Mouse (Mus musculus) MEL (cell line): ENCODE results near the gene Gm9837. TPM values are rescaled to one million over a fixed set of nuclear protein-coding genes. Genes with fewer than 3 reads are reported as not detected.

Experiments used
- DNase-seq: peaks from one replicate; pipeline ENCODE4 v3.0.0; 2011; ENCODE audit warnings: low read depth, low spot score
- H3K27ac ChIP-seq: 2 replicates; pipeline ENCODE4 v1.5.1; 2012; ENCODE audit warnings: low read depth, mild to moderate bottlenecking, control low read depth, low read length, moderate library complexity; ENCODE audit not compliant: control insufficient read depth
- H3K27me3 ChIP-seq, 2 experiments: fragments of 150-350 bp in 1 of 2; sonication (generic) in 1 of 2; 2 replicates each; pipeline ENCODE4 v1.6.1; 2012; ENCODE audit warnings: low read length in 2 of 2, mild to moderate bottlenecking in 2 of 2, improper control_type of control experiment in 1 of 2, moderate library complexity in 1 of 2; ENCODE audit not compliant: insufficient read depth in 2 of 2, control insufficient read depth in 1 of 2
- H3K36me3 ChIP-seq, 2 experiments: 2 replicates each; pipeline ENCODE4 v1.6.1; 2012 to 2014; ENCODE audit warnings: low read length in 2 of 2, improper control_type of control experiment in 1 of 2, inconsistent platforms in 1 of 2, mild to moderate bottlenecking in 1 of 2; ENCODE audit not compliant: insufficient read depth in 2 of 2, control insufficient read depth in 1 of 2
- H3K4me1 ChIP-seq, 2 experiments: fragments of 150-350 bp in 1 of 2; sonication (generic) in 1 of 2; 2 replicates each; pipeline ENCODE4 v1.6.1; 2012; ENCODE audit warnings: low read length in 2 of 2, improper control_type of control experiment in 1 of 2, mild to moderate bottlenecking in 1 of 2; ENCODE audit not compliant: insufficient read depth in 2 of 2, control insufficient read depth in 1 of 2
- H3K4me3 ChIP-seq, 2 experiments: fragments of 150-350 bp in 1 of 2; sonication (generic) in 1 of 2; 2 replicates each; pipeline ENCODE4 v1.5.1; 2012; ENCODE audit warnings: low read depth in 2 of 2, low read length in 2 of 2, mild to moderate bottlenecking in 2 of 2, moderate library complexity in 2 of 2, control low read depth in 1 of 2, improper control_type of control experiment in 1 of 2; ENCODE audit not compliant: control insufficient read depth in 1 of 2, insufficient read depth in 1 of 2
- H3K79me2 ChIP-seq: 2 replicates; pipeline ENCODE4 v1.6.1; 2012; ENCODE audit warnings: mild to moderate bottlenecking, low read length, moderate library complexity; ENCODE audit not compliant: control insufficient read depth, poor library complexity, insufficient read depth
- H3K9ac ChIP-seq: 2 replicates; pipeline ENCODE4 v1.6.1; 2012; ENCODE audit warnings: low read depth, mild to moderate bottlenecking, control low read depth, low read length, moderate library complexity; ENCODE audit not compliant: control insufficient read depth, poor library complexity, severe bottlenecking
- H3K9me3 ChIP-seq: fragments of 150-350 bp; sonication (generic); replicated peaks from 2 replicates; pipeline ENCODE4 v1.6.1; 2012; ENCODE audit warnings: mild to moderate bottlenecking, low read length, improper control_type of control experiment, moderate library complexity; ENCODE audit not compliant: insufficient read depth
- CHD1 ChIP-seq: IDR thresholded peaks from 2 replicates; pipeline ENCODE4 v1.6.1; 2012; ENCODE audit warnings: low read depth, mild to moderate bottlenecking, inconsistent platforms, low read length, improper control_type of control experiment
- CTCF ChIP-seq, 3 experiments: IDR thresholded peaks in 2 of 3; conservative IDR thresholded peaks in 1 of 3; 2 replicates each; pipeline ENCODE4 v1.5.1; 2011 to 2012; ENCODE audit warnings: low read length in 3 of 3, low read depth in 2 of 3, mild to moderate bottlenecking in 2 of 3, improper control_type of control experiment in 1 of 3, inconsistent platforms in 1 of 3, mixed read lengths in 1 of 3, moderate library complexity in 1 of 3; ENCODE audit not compliant: control insufficient read depth in 1 of 3, insufficient read depth in 1 of 3, poor library complexity in 1 of 3, severe bottlenecking in 1 of 3
- GATA1 ChIP-seq: IDR thresholded peaks from 2 replicates; pipeline ENCODE4 v1.6.1; 2011; ENCODE audit warnings: low read depth, low read length, improper control_type of control experiment
- HCFC1 ChIP-seq: IDR thresholded peaks from 2 replicates; pipeline ENCODE4 v1.6.1; 2012; ENCODE audit warnings: low read depth, mild to moderate bottlenecking, inconsistent platforms, low read length, improper control_type of control experiment, moderate library complexity
- KAT2A ChIP-seq: conservative IDR thresholded peaks from 2 replicates; pipeline ENCODE4 v1.6.1; 2012; ENCODE audit warnings: low read depth, low read length, improper control_type of control experiment, inconsistent platforms
- MXI1 ChIP-seq: IDR thresholded peaks from 2 replicates; pipeline ENCODE4 v1.6.1; 2011; ENCODE audit warnings: mild to moderate bottlenecking, low read depth, low read length, improper control_type of control experiment
- MYC ChIP-seq: IDR thresholded peaks from 2 replicates; pipeline ENCODE4 v1.6.1; 2011; ENCODE audit warnings: low read depth, mild to moderate bottlenecking, low read length, improper control_type of control experiment, moderate library complexity
- POLR2AphosphoS5 ChIP-seq: IDR thresholded peaks from 2 replicates; pipeline ENCODE4 v1.6.1; 2012; ENCODE audit warnings: low read depth, borderline replicate concordance, mild to moderate bottlenecking, inconsistent platforms, low read length, moderate library complexity, mixed read lengths
- TCF12 ChIP-seq: IDR thresholded peaks from 2 replicates; pipeline ENCODE4 v1.6.1; 2014; ENCODE audit warnings: low read depth, mild to moderate bottlenecking, inconsistent platforms, low read length, improper control_type of control experiment, moderate library complexity
- UBTF ChIP-seq: IDR thresholded peaks from 2 replicates; pipeline ENCODE4 v1.6.1; 2012; ENCODE audit warnings: low read depth, mild to moderate bottlenecking, inconsistent platforms, low read length, improper control_type of control experiment, moderate library complexity, borderline replicate concordance; ENCODE audit not compliant: insufficient read depth
- ZC3H11A ChIP-seq: IDR thresholded peaks from 2 replicates; pipeline ENCODE4 v1.6.1; 2012; ENCODE audit warnings: low read depth, mild to moderate bottlenecking, inconsistent platforms, low read length, improper control_type of control experiment
- ZMIZ1 ChIP-seq: IDR thresholded peaks from 2 replicates; pipeline ENCODE4 v1.6.1; 2012; ENCODE audit warnings: low read depth, mild to moderate bottlenecking, inconsistent platforms, low read length, improper control_type of control experiment, moderate library complexity
- polyA plus RNA-seq, 2 experiments: library from polyadenylated mRNA; stranded (reverse) in 1 of 2; unstranded in 1 of 2; fragments of >175 nt in 1 of 2; fragments of >200 nt in 1 of 2; gene quantifications; 2 replicates each; pipeline versions ENCODE4 v1.2.1 to v1.2.4; 2012; ENCODE audit warnings: low replicate concordance in 2 of 2, low read depth in 1 of 2; ENCODE audit not compliant: insufficient read length in 2 of 2, insufficient read depth in 1 of 2, missing spikeins in 1 of 2
- total RNA-seq: library from RNA; depleted of rRNA; stranded (reverse); fragments of 300-350 nt; gene quantifications from 2 replicates; pipeline ENCODE4 v1.2.3, GENCODE M21; 2012

Gm9837 gene
- total and polyA plus RNA-seq, 3 experiments = not detected

DNA sequence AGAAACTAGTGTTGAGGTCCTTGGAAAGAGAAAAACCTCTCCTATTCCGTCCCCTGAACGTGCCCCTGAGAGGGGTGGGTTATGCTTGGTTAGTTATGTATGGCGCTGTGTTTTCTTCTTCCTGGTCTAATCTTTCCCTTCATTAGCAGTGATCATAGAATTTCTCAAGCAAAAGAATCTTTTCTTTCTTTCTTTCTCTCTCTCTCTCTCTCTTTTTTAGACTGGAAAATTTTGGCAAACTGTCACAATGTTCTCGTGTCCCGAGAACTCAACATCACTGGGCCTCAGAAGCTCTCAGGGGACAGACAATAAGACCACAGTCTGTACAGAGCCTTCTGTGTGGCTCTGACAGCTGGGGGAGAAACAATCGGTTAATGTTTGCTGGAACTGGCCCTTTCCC lies 25.1 kb upstream of the Gm9837 start:
- no peak for DNase-seq
- Histone ChIP-seq H3K4me3 (no peak overlapping the region), H3K27me3 (no peaks in the 10 kb centered on the region), H3K9ac (no peak overlapping the region), H3K27ac (no peak overlapping the region), H3K36me3 (no peaks in the 10 kb centered on the region), H3K79me2 (no peaks in the 10 kb centered on the region), H3K9me3 (no peaks in the 10 kb centered on the region), H3K4me1 (0 out of 4 replicates have a peak, but pooled peaks cover 0 to 2% of the 10 kb centered on the region in 2 experiments)
- no peak for TF ChIP-seq MXI1
- no peak for TF ChIP-seq CHD1
- TF ChIP-seq ZC3H11A = no peak
- TF ChIP-seq MYC = no peak
- TF ChIP-seq TCF12 = no peak
- no peak for TF ChIP-seq GATA1
- TF ChIP-seq ZMIZ1 = no peak
- TF ChIP-seq CTCF (IDR thresholded peaks at IDR 0.05 in 2 of 3, conservative IDR thresholded peaks at IDR 0.05 in 1 of 3; ENCODE audit: control insufficient read depth in 1 of 3, insufficient read depth in 1 of 3, low read depth in 2 of 3, low read length in 3 of 3, poor library complexity in 1 of 3, severe bottlenecking in 1 of 3) = no peak

GRCm38 (mm10) chr11:53493243-53493955 lies 23.1 kb upstream of the Gm9837 start:
- H3K36me3 ChIP-seq = no peaks in the 10 kb centered on the region; a peak in 1 of 4 replicates
- H3K4me3 ChIP-seq = no peak overlapping the region
- H3K79me2 ChIP-seq = no peaks in the 10 kb centered on the region
- no peaks in the 10 kb centered on the region for H3K9me3 ChIP-seq
- no peak overlapping the region for H3K9ac ChIP-seq
- 0 out of 4 replicates have a peak, but pooled peaks cover 0 to 2% of the 10 kb centered on the region in 2 experiments for H3K4me1 ChIP-seq
- DNase-seq = no peak
- no peak for TF ChIP-seq UBTF
- no peak for TF ChIP-seq POLR2AphosphoS5
- no peak for TF ChIP-seq HCFC1
- no peak overlapping the region for H3K27ac ChIP-seq
- H3K27me3 ChIP-seq = no peaks in the 10 kb centered on the region

- Histone ChIP-seq H3K36me3 (no peaks in the 10 kb centered on the region; a peak in 1 of 4 replicates), H3K4me3 (no peak overlapping the region), H3K4me1 (no peaks in the 10 kb centered on the region), H3K79me2 (no peaks in the 10 kb centered on the region), H3K9me3 (no peaks in the 10 kb centered on the region), H3K9ac (no peak overlapping the region), H3K27me3 (no peaks in the 10 kb centered on the region), H3K27ac (no peak overlapping the region)
- no peak for TF ChIP-seq KAT2A
- no peak for DNase-seq
Observed at GRCm38 (mm10) chr11:53491954-53492401, 21.7 kb upstream of the Gm9837 start.
